Mouse (Mus musculus): ENCODE measurements around the gene Tmem30b. TPM values are rescaled to one million over a fixed set of nuclear protein-coding genes. Genes with fewer than 3 reads are reported as not detected.

The Tmem30b gene
- total RNA-seq, 2 experiments from 2014 or later: 0.08 to 0.13 TPM

Other genes with a start within 250 kb of the Tmem30b start
- gene Prkch, start 38.4 kb upstream of the Tmem30b start, total RNA-seq (2021): 10 to 100 TPM; 16.1 to 18.8 TPM

Data from heart, postnatal 25 days (tissue).